Mouse (Mus musculus): ENCODE measurements around the gene Lifr.

DNA sequence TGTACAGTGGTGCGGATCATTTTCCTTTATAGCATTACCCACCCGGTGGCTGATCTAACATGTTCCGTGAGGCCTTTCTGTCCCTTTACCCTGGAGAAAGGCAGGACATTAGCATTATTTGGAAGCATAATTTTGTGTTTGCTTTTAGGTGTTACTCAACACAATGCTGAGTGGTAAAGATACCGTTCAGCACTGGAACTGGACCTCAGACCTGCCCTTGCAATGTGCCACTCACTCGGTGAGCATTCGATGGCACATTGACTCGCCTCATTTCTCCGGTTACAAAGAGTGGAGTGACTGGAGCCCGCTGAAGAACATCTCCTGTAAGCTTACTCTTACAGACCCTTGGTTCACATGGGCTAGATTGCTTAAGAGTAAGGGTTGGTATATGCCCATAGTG, 76.3 kb downstream of the Lifr start:
- no peak for TF ChIP-seq CTCF (IDR thresholded peaks at IDR 0.05; ENCODE audit: borderline replicate concordance, insufficient read depth, low read depth, low read length)
- no peak for TF ChIP-seq POLR2A (IDR thresholded peaks at IDR 0.05; ENCODE audit: borderline replicate concordance, insufficient read depth, low read length)
